In the genomic region with DNA sequence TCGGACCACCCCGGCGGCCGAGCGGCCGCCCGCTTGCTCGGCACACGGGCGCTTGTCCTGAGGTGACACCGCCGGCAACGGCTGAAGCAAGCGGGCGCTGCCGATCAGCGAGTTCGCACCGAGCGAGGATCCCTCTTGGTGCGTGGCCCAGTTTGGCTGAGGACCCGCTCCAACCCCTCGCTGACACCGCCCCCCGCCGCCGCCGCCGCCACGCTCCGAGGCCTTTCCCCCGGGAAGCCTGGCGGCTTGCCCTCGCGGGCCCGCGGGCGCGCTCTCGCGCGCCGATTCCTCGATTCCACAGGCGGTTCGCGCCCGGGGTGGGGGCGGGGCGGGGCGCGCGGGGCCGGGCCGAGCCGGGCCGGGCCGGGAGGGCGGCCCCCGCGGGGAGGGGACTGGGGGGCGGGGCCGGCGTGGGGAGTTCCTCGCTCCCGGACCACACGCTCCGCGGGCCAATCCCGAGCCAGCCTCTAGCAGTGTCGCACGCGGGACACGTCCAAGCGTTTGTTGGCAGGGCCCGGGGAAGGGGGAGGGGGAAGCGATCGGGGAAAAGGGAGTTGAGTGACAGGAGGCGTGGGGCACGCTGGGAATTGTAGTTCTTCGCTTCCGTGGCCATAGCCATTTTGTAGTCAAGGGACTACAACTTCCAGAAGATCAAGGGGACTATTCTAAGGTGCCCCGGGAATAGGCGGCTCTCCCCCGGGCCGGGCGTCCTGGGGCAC, we compare ENCODE assay signal across 8 mouse cellular contexts. TPM values are rescaled to one million over a fixed set of nuclear protein-coding genes. Genes with fewer than 3 reads are reported as not detected.
A peak's percentile ranks its signal among the peaks of the same experiment; 100 is the strongest.
DNase-seq lines count a peak whose midpoint lies in the region; ATAC-seq and TF ChIP-seq lines count a peak whose summit lies in the region.

No protein-coding gene starts in this region.

- no peaks in the 10 kb centered on the region for H3K27me3 ChIP-seq in embryonic facial prominence, embryonic 14.5 days (replicated peaks; ENCODE audit: control insufficient read depth, insufficient read depth, low read length)
- H3K27me3 ChIP-seq in heart, adult 2 months (ENCODE audit: control insufficient read depth, insufficient read depth, low read length): no peaks in the 10 kb centered on the region
- no peaks in the 10 kb centered on the region for H3K27me3 ChIP-seq in limb, embryonic 13.5 days
- H3K27me3 ChIP-seq in midbrain, embryonic 16.5 days (ENCODE audit: control insufficient read depth, insufficient read depth, low read depth, low read length): no peaks in the 10 kb centered on the region

- 2% methylated on average over 22 of the region's 87 CpGs for WGBS in embryonic facial prominence, embryonic 14.5 days
- WGBS in heart, adult 2 months: 1% methylated on average over 86 of the region's 87 CpGs
- under 1% methylated on average over 73 of the region's 87 CpGs for WGBS in limb, embryonic 13.5 days
- 2% methylated on average over 14 of the region's 87 CpGs for WGBS in midbrain, embryonic 16.5 days

- peak overlapping the region; percentile 94 for H3K9ac ChIP-seq in embryonic facial prominence, embryonic 14.5 days (ENCODE audit: low read depth, low read length)
- H3K9ac ChIP-seq in heart, adult 2 months (ENCODE audit: low read depth, low read length): peak overlapping the region; percentile 94
- H3K9ac ChIP-seq in limb, embryonic 13.5 days: peak overlapping the region; percentile 90
- H3K9ac ChIP-seq in midbrain, embryonic 16.5 days (ENCODE audit: low read depth, low read length): peak overlapping the region; percentile 91

- H3K36me3 ChIP-seq in embryonic facial prominence, embryonic 14.5 days (ENCODE audit: control insufficient read depth, insufficient read depth, low read length): no peaks in the 10 kb centered on the region
- peaks cover 5% of the 10 kb centered on the region for H3K36me3 ChIP-seq in heart, adult 2 months (ENCODE audit: control insufficient read depth, insufficient read depth, low read length)
- no peaks in the 10 kb centered on the region for H3K36me3 ChIP-seq in limb, embryonic 13.5 days
- no peaks in the 10 kb centered on the region for H3K36me3 ChIP-seq in midbrain, embryonic 16.5 days (ENCODE audit: control insufficient read depth, insufficient read depth, low read length)

- peak overlapping the region; percentile 91 for H3K27ac ChIP-seq in embryonic facial prominence, embryonic 14.5 days (replicated peaks; ENCODE audit: low read depth, low read length)
- H3K27ac ChIP-seq in heart, adult 2 months: peak overlapping the region; percentile 93
- H3K27ac ChIP-seq in limb, embryonic 13.5 days: peak overlapping the region; percentile 93
- H3K27ac ChIP-seq in midbrain, embryonic 16.5 days (ENCODE audit: low read length): peak overlapping the region; percentile 99

- peak overlapping the region; percentile 85 for H3K4me3 ChIP-seq in embryonic facial prominence, embryonic 14.5 days (ENCODE audit: low read depth, low read length)
- H3K4me3 ChIP-seq in heart, adult 2 months: peak overlapping the region; percentile 92
- peak overlapping the region; percentile 80 for H3K4me3 ChIP-seq in limb, embryonic 13.5 days
- H3K4me3 ChIP-seq in midbrain, embryonic 16.5 days (ENCODE audit: low read depth, low read length): peak overlapping the region; percentile 87

- H3K79me2 ChIP-seq in heart, adult 2 months (replicated peaks; ENCODE audit: control insufficient read depth, insufficient read depth, low read length): no peaks in the 10 kb centered on the region

- peak; percentile 99 for DNase-seq in 3T3-L1 (ENCODE audit: low read depth, low spot score)
- DNase-seq in adrenal gland, postnatal 4 days (ENCODE audit: low spot score in 2 of 2): peak; percentile 93 to 99
- DNase-seq in embryonic facial prominence, embryonic 14.5 days (ENCODE audit: low spot score): peak; percentile 100
- DNase-seq in heart, adult 2 months: peak; percentile 98 to 99
- DNase-seq in kidney, adult 8-10 months: peak; percentile 99
- DNase-seq in spleen, postnatal 10 days (ENCODE audit: low spot score in 2 of 2): peak; percentile 96 to 99

- peak; percentile 71; the same call in 1 of the 2 replicates for TF ChIP-seq EP300 in heart, adult 2 months (IDR thresholded peaks at IDR 0.05; ENCODE audit: insufficient read depth, low read depth, low read length)

- H3K9me3 ChIP-seq in embryonic facial prominence, embryonic 14.5 days (ENCODE audit: control insufficient read depth, low read length): no peaks in the 10 kb centered on the region
- H3K9me3 ChIP-seq in limb, embryonic 13.5 days: no peaks in the 10 kb centered on the region
- no peaks in the 10 kb centered on the region for H3K9me3 ChIP-seq in midbrain, embryonic 16.5 days (replicated peaks; ENCODE audit: control insufficient read depth, low read length, poor library complexity, severe bottlenecking)

- peaks cover 18% of the 10 kb centered on the region for H3K4me1 ChIP-seq in embryonic facial prominence, embryonic 14.5 days (ENCODE audit: control insufficient read depth, insufficient read depth, low read length)
- H3K4me1 ChIP-seq in heart, adult 2 months (ENCODE audit: control insufficient read depth, insufficient read depth, low read length): peaks cover 5% of the 10 kb centered on the region
- H3K4me1 ChIP-seq in limb, embryonic 13.5 days: peaks cover 27% of the 10 kb centered on the region
- H3K4me1 ChIP-seq in midbrain, embryonic 16.5 days (ENCODE audit: control insufficient read depth, insufficient read depth, low read length): peaks cover 12% of the 10 kb centered on the region

- intact Hi-C loops in heart, adult 2 months (cut with DNase I): loop anchor here (2.0 to 10.0 kb wide), 7 partner anchors 102 to 1170 kb away; partner anchors contain the start of gene Mcur1

- peak overlapping the region; percentile 97 for H3K4me2 ChIP-seq in embryonic facial prominence, embryonic 14.5 days (ENCODE audit: low read depth, low read length)
- peak overlapping the region; percentile 81 for H3K4me2 ChIP-seq in limb, embryonic 13.5 days (replicated peaks)
- peak overlapping the region; percentile 87 for H3K4me2 ChIP-seq in midbrain, embryonic 16.5 days (ENCODE audit: low read length)

- peak; percentile 95 for ATAC-seq in embryonic facial prominence, embryonic 14.5 days (ENCODE audit: low read depth)
- ATAC-seq in limb, embryonic 13.5 days (ENCODE audit: low FRiP score, low read depth): peak; percentile 96
- peak; percentile 98 for ATAC-seq in midbrain, embryonic 16.5 days

- TF ChIP-seq CTCF in heart, adult 2 months (IDR thresholded peaks at IDR 0.05): no peak

- 0 out of 2 replicates have a peak, but pooled peaks have one; percentile 16 for TF ChIP-seq POLR2A in heart, adult 2 months (IDR thresholded peaks at IDR 0.05; ENCODE audit: insufficient read depth, low read depth, low read length)

RNA-seq across cellular contexts. Expression of gene Jarid2, which starts 1.0 kb away (rescaled TPM):
- total RNA-seq in adrenal gland, postnatal 4 days (2021): 10 to 100 TPM; 63.5 to 72.7 TPM
- polyA plus RNA-seq in embryonic facial prominence, embryonic 14.5 days (2014; fragmentation: Nextera tagmentation; extraction: Ambion mirVana): 16.1 and 17.6 TPM in 2 replicates
- total RNA-seq in heart, adult 2 months (2021): 10 to 100 TPM; 20.2 to 24.5 TPM
- 7.3 and 11.5 TPM in 2 replicates for polyA plus RNA-seq in heart, adult 2 months (2012; rRNA removed)
- polyA plus RNA-seq in limb, embryonic 13.5 days (2015; fragmentation: Nextera tagmentation; extraction: Ambion mirVana): 48.3 and 53.8 TPM in 2 replicates
- 36.6 and 44.6 TPM in 2 replicates for polyA plus RNA-seq in midbrain, embryonic 16.5 days (2015; fragmentation: Nextera tagmentation; extraction: Ambion mirVana)

Comparison
In these comparisons a context has a peak if more than half of its experiments do, and no peak if none do; other contexts are left out.
1. Peak in every context shown above with its lines: DNase-seq, ATAC-seq, H3K4me3 ChIP-seq and H3K27ac ChIP-seq.